ENCODE assay signal across 8 mouse cellular contexts in genomic region chr16:20724338-20724748, GRCm38 (mm10). TPM values are rescaled to one million over a fixed set of nuclear protein-coding genes. Genes with fewer than 3 reads are reported as not detected.
DNase-seq lines count a peak whose midpoint lies in the region; ATAC-seq and TF ChIP-seq lines count a peak whose summit lies in the region.

No protein-coding gene starts in this region.

- TF ChIP-seq POLR2A in liver, adult 2 months (IDR thresholded peaks at IDR 0.05; ENCODE audit: extremely low read depth, insufficient read depth, low read length): no peak

- H3K27ac ChIP-seq in forebrain, embryonic 11.5 days (ENCODE audit: low read depth, low read length): no peak overlapping the region
- H3K27ac ChIP-seq in hindbrain, embryonic 14.5 days: no peak overlapping the region
- peak overlapping the region; percentile 70 for H3K27ac ChIP-seq in liver, adult 2 months (replicated peaks; ENCODE audit: insufficient read depth, low read depth, low read length)
- H3K27ac ChIP-seq in midbrain, postnatal 0 days (ENCODE audit: low read depth, low read length): no peak overlapping the region

- no peaks in the 10 kb centered on the region; the same call in 1 of the 2 replicates for H3K36me3 ChIP-seq in forebrain, embryonic 11.5 days (ENCODE audit: control insufficient read depth, insufficient read depth, low read length)
- H3K36me3 ChIP-seq in hindbrain, embryonic 14.5 days (replicated peaks; ENCODE audit: control insufficient read depth, insufficient read depth): peaks cover 34% of the 10 kb centered on the region
- peaks cover 14% of the 10 kb centered on the region; the same call in 1 of the 2 replicates for H3K36me3 ChIP-seq in liver, adult 2 months (ENCODE audit: control insufficient read depth, insufficient read depth, low read length)
- H3K36me3 ChIP-seq in midbrain, postnatal 0 days (ENCODE audit: insufficient read depth, low read length): peaks cover 13% of the 10 kb centered on the region

- H3K27me3 ChIP-seq in forebrain, embryonic 11.5 days (ENCODE audit: control insufficient read depth, insufficient read depth, low read length): no peaks in the 10 kb centered on the region
- no peaks in the 10 kb centered on the region for H3K27me3 ChIP-seq in hindbrain, embryonic 14.5 days (ENCODE audit: control insufficient read depth, insufficient read depth, low read length)
- H3K27me3 ChIP-seq in liver, adult 2 months (ENCODE audit: control insufficient read depth, insufficient read depth, low read length): no peaks in the 10 kb centered on the region
- no peaks in the 10 kb centered on the region for H3K27me3 ChIP-seq in midbrain, postnatal 0 days (ENCODE audit: insufficient read depth, low read length)

- H3K4me1 ChIP-seq in forebrain, embryonic 11.5 days (replicated peaks; ENCODE audit: control insufficient read depth, insufficient read depth, low read length): no peaks in the 10 kb centered on the region
- H3K4me1 ChIP-seq in hindbrain, embryonic 14.5 days (replicated peaks; ENCODE audit: control insufficient read depth, insufficient read depth, low read length): 0 out of 2 replicates have a peak, but pooled peaks cover 2% of the 10 kb centered on the region
- peaks cover 5% of the 10 kb centered on the region for H3K4me1 ChIP-seq in liver, adult 2 months (ENCODE audit: control insufficient read depth, insufficient read depth, low read length)
- no peaks in the 10 kb centered on the region for H3K4me1 ChIP-seq in midbrain, postnatal 0 days (ENCODE audit: insufficient read depth, low read length)

- H3K9ac ChIP-seq in forebrain, embryonic 11.5 days (ENCODE audit: low read length): no peak overlapping the region
- no peak overlapping the region for H3K9ac ChIP-seq in hindbrain, embryonic 14.5 days
- no peak overlapping the region for H3K9ac ChIP-seq in liver, adult 2 months (ENCODE audit: low read depth, low read length)
- no peak overlapping the region for H3K9ac ChIP-seq in midbrain, postnatal 0 days (replicated peaks; ENCODE audit: low read length, poor library complexity, severe bottlenecking)

- peak; percentile 49 for ATAC-seq in activated CD4-positive, CD25-positive, alpha-beta regulatory T cell, adult 4 months
- ATAC-seq in forebrain, embryonic 11.5 days (replicated peaks; ENCODE audit: low FRiP score): 0 out of 2 replicates have a peak, but pooled peaks have one; percentile 33
- ATAC-seq in hindbrain, embryonic 14.5 days (ENCODE audit: low FRiP score): peak; percentile 71
- peak; percentile 75 for ATAC-seq in midbrain, postnatal 0 days (ENCODE audit: low FRiP score)

- 42% methylated on average over 5 of the region's 5 CpGs for WGBS in forebrain, embryonic 11.5 days
- WGBS in hindbrain, embryonic 14.5 days: 33% methylated on average over 5 of the region's 5 CpGs
- 10% methylated on average over 5 of the region's 5 CpGs for WGBS in liver, adult 2 months
- WGBS in midbrain, postnatal 0 days: 28% methylated on average over 5 of the region's 5 CpGs

- DNase-seq in cerebellum, adult 8-10 months: peak; percentile 4
- no peak for DNase-seq in cerebellum, adult 9-10 months
- DNase-seq in forebrain, embryonic 11.5 days (ENCODE audit: low spot score): peak; percentile 73
- DNase-seq in hindbrain, embryonic 14.5 days (ENCODE audit: low spot score): peak; percentile 64
- peak; percentile 92 for DNase-seq in liver, adult 2 months (ENCODE audit: extremely low read depth, low read depth, low spot score)
- peak; percentile 76 for DNase-seq in midbrain, postnatal 0 days (ENCODE audit: low spot score)
- peak; percentile 71 for DNase-seq in yolk sac, embryonic 10.5 days (ENCODE audit: low spot score)

- no peaks in the 10 kb centered on the region for H3K9me3 ChIP-seq in forebrain, embryonic 11.5 days (ENCODE audit: control insufficient read depth, low read length)
- no peaks in the 10 kb centered on the region for H3K9me3 ChIP-seq in hindbrain, embryonic 14.5 days (ENCODE audit: control insufficient read depth, low read length)
- no peaks in the 10 kb centered on the region for H3K9me3 ChIP-seq in midbrain, postnatal 0 days (ENCODE audit: low read length)

- H3K4me2 ChIP-seq in forebrain, embryonic 11.5 days (ENCODE audit: low read depth, low read length, severe bottlenecking): no peak overlapping the region
- no peak overlapping the region for H3K4me2 ChIP-seq in hindbrain, embryonic 14.5 days (replicated peaks)
- no peak overlapping the region for H3K4me2 ChIP-seq in midbrain, postnatal 0 days (ENCODE audit: low read depth, low read length, poor library complexity, severe bottlenecking)

- H3K4me3 ChIP-seq in forebrain, embryonic 11.5 days (ENCODE audit: low read depth, low read length): no peak overlapping the region
- no peak overlapping the region for H3K4me3 ChIP-seq in hindbrain, embryonic 14.5 days (replicated peaks; ENCODE audit: low read length)
- H3K4me3 ChIP-seq in liver, adult 2 months (ENCODE audit: insufficient read depth, low read depth, low read length): no peak overlapping the region
- H3K4me3 ChIP-seq in midbrain, postnatal 0 days (ENCODE audit: low read depth, low read length): no peak overlapping the region

- TF ChIP-seq CTCF in liver, adult 2 months (IDR thresholded peaks at IDR 0.05; ENCODE audit: low read depth, low read length): peak; percentile 91
- TF ChIP-seq CTCF in midbrain, postnatal 0 days (IDR thresholded peaks at IDR 0.05): peak; percentile 88

- H3K79me2 ChIP-seq in liver, adult 2 months (ENCODE audit: control insufficient read depth, insufficient read depth, low read length): no peaks in the 10 kb centered on the region; the same call in 1 of the 2 replicates

RNA-seq across cellular contexts. Expression of gene Clcn2, which starts 6.8 kb away (rescaled TPM):
- polyA plus RNA-seq in activated CD4-positive, CD25-positive, alpha-beta regulatory T cell, adult 4 months (2017; shearing (Covaris generic)): 1 to 10 TPM; 1.3 to 2.0 TPM
- polyA plus RNA-seq in forebrain, embryonic 11.5 days (2014; fragmentation: Nextera tagmentation; extraction: Ambion mirVana): 16.5 and 20.5 TPM in 2 replicates
- polyA plus RNA-seq in hindbrain, embryonic 14.5 days (2014; fragmentation: Nextera tagmentation; extraction: Ambion mirVana): 28.7 and 32.1 TPM in 2 replicates
- 29.6 and 30.6 TPM in 2 replicates for total RNA-seq in liver, adult 2 months (2014; rRNA removed)
- polyA plus RNA-seq in liver, adult 2 months (2012; rRNA removed): 58.6 and 64.0 TPM in 2 replicates
- 61.9 and 69.4 TPM in 2 replicates for total RNA-seq in midbrain, postnatal 0 days (2014; rRNA removed)
- polyA plus RNA-seq in midbrain, postnatal 0 days (2015; fragmentation: Nextera tagmentation; extraction: Ambion mirVana): 21.1 and 21.9 TPM in 2 replicates

RNA-seq across cellular contexts. Expression of gene Polr2h, which starts 6.9 kb away (rescaled TPM):
- polyA plus RNA-seq in activated CD4-positive, CD25-positive, alpha-beta regulatory T cell, adult 4 months (2017; shearing (Covaris generic)): 10 to 100 TPM; 72.6 to 80.2 TPM
- 116 and 121 TPM in 2 replicates for polyA plus RNA-seq in forebrain, embryonic 11.5 days (2014; fragmentation: Nextera tagmentation; extraction: Ambion mirVana)
- polyA plus RNA-seq in hindbrain, embryonic 14.5 days (2014; fragmentation: Nextera tagmentation; extraction: Ambion mirVana): 93.2 and 95.9 TPM in 2 replicates
- 18.1 and 19.2 TPM in 2 replicates for total RNA-seq in liver, adult 2 months (2014; rRNA removed)
- polyA plus RNA-seq in liver, adult 2 months (2012; rRNA removed): 9.1 and 9.5 TPM in 2 replicates
- 40.0 and 40.3 TPM in 2 replicates for total RNA-seq in midbrain, postnatal 0 days (2014; rRNA removed)
- polyA plus RNA-seq in midbrain, postnatal 0 days (2015; fragmentation: Nextera tagmentation; extraction: Ambion mirVana): 72.3 and 84.6 TPM in 2 replicates

RNA-seq across cellular contexts. Expression of gene Chrd, which starts 8.6 kb away (rescaled TPM):
- not detected for polyA plus RNA-seq in activated CD4-positive, CD25-positive, alpha-beta regulatory T cell, adult 4 months (2017; shearing (Covaris generic))
- polyA plus RNA-seq in forebrain, embryonic 11.5 days (2014; fragmentation: Nextera tagmentation; extraction: Ambion mirVana): 1.9 and 2.3 TPM in 2 replicates
- polyA plus RNA-seq in hindbrain, embryonic 14.5 days (2014; fragmentation: Nextera tagmentation; extraction: Ambion mirVana): 5.4 and 7.3 TPM in 2 replicates
- total RNA-seq in liver, adult 2 months (2014; rRNA removed): 3.0 and 3.4 TPM in 2 replicates
- 9.9 and 14.1 TPM in 2 replicates for polyA plus RNA-seq in liver, adult 2 months (2012; rRNA removed)
- 17.1 and 18.1 TPM in 2 replicates for total RNA-seq in midbrain, postnatal 0 days (2014; rRNA removed)
- polyA plus RNA-seq in midbrain, postnatal 0 days (2015; fragmentation: Nextera tagmentation; extraction: Ambion mirVana): 4.1 TPM in 2 replicates

RNA-seq across cellular contexts. Expression of gene Thpo, which starts 10.0 kb away (rescaled TPM):
- under 1 TPM in 1 of 2 experiments, not detected in 1; 0.26 TPM for polyA plus RNA-seq in activated CD4-positive, CD25-positive, alpha-beta regulatory T cell, adult 4 months (2017; shearing (Covaris generic))
- polyA plus RNA-seq in forebrain, embryonic 11.5 days (2014; fragmentation: Nextera tagmentation; extraction: Ambion mirVana): 0.24 and 0.51 TPM in 2 replicates
- polyA plus RNA-seq in hindbrain, embryonic 14.5 days (2014; fragmentation: Nextera tagmentation; extraction: Ambion mirVana): 0.86 and 1.2 TPM in 2 replicates
- 1.7 and 2.4 TPM in 2 replicates for total RNA-seq in liver, adult 2 months (2014; rRNA removed)
- 21.2 and 37.0 TPM in 2 replicates for polyA plus RNA-seq in liver, adult 2 months (2012; rRNA removed)
- total RNA-seq in midbrain, postnatal 0 days (2014; rRNA removed): 0.71 and 1.8 TPM in 2 replicates
- polyA plus RNA-seq in midbrain, postnatal 0 days (2015; fragmentation: Nextera tagmentation; extraction: Ambion mirVana): 0.76 and 0.81 TPM in 2 replicates

RNA-seq across cellular contexts. Expression of gene Fam131a, which starts 31.3 kb away (rescaled TPM):
- polyA plus RNA-seq in activated CD4-positive, CD25-positive, alpha-beta regulatory T cell, adult 4 months (2017; shearing (Covaris generic)): 1 to 10 TPM in 1 of 2 experiments, not detected in 1; 1.2 TPM
- polyA plus RNA-seq in forebrain, embryonic 11.5 days (2014; fragmentation: Nextera tagmentation; extraction: Ambion mirVana): 15.2 and 16.3 TPM in 2 replicates
- polyA plus RNA-seq in hindbrain, embryonic 14.5 days (2014; fragmentation: Nextera tagmentation; extraction: Ambion mirVana): 41.8 and 44.2 TPM in 2 replicates
- 0.37 and 0.60 TPM in 2 replicates for total RNA-seq in liver, adult 2 months (2014; rRNA removed)
- polyA plus RNA-seq in liver, adult 2 months (2012; rRNA removed): 0.56 and 0.99 TPM in 2 replicates
- 152 and 173 TPM in 2 replicates for total RNA-seq in midbrain, postnatal 0 days (2014; rRNA removed)
- polyA plus RNA-seq in midbrain, postnatal 0 days (2015; fragmentation: Nextera tagmentation; extraction: Ambion mirVana): 70.9 and 75.9 TPM in 2 replicates
